In genomic region chr9:108157891-108158290, GRCm38 (mm10) we compare ENCODE assay signal across 24 mouse cellular contexts. TPM values are rescaled to one million over a fixed set of nuclear protein-coding genes. Genes with fewer than 3 reads are reported as not detected.
A peak's percentile ranks its signal among the peaks of the same experiment; 100 is the strongest.
DNase-seq lines count a peak whose midpoint lies in the region; TF ChIP-seq lines count a peak whose summit lies in the region.
"Had no signal": no experiment of that assay in that cellular context is flagged by ENCODE, and none has a peak within 500 bp of the region (broad histone marks: within the 10 kb centered on the region; RNA-seq: fewer than 3 reads in every experiment).

No protein-coding gene starts in this region.

- peak; percentile 72 to 83 for DNase-seq in cerebellum, adult 2 months
- DNase-seq in cerebellum, adult 8-10 months, result no peak
- DNase-seq in layer of hippocampus, adult 2 months (ENCODE audit: low spot score in 2 of 2), result no peak
- no peak for DNase-seq in layer of hippocampus, adult 9-11 months
- peak; percentile 58 to 64 for DNase-seq in cerebellum, postnatal 36 days
- no peak for DNase-seq in left cerebral cortex, postnatal 10 days (ENCODE audit: extremely low spot score in 1 of 2, low spot score in 2 of 2)
- DNase-seq in kidney, postnatal 14 days, result no peak
- DNase-seq: adrenal gland, postnatal 14 days; embryo, embryonic 11 days; gastrocnemius, postnatal 10 days; kidney, adult 18-20 months; kidney, postnatal 4 days; left cerebral cortex, postnatal 4 days; liver, postnatal 0 days; lung, postnatal 36 days; right cerebral cortex, postnatal 4 days; thymus, adult 18-20 months; thymus, postnatal 25 days had no signal

- H3K27ac ChIP-seq in cerebellum, adult 2 months (ENCODE audit: insufficient read depth, low read length), result peak overlapping the region; percentile 88
- peak overlapping the region; percentile 96 for H3K27ac ChIP-seq in layer of hippocampus, adult 2 months
- H3K27ac ChIP-seq: embryonic facial prominence, embryonic 12.5 days; forebrain, embryonic 10.5 days; heart, embryonic 15.5 days; liver, embryonic 12.5 days; stomach, postnatal 0 days had no signal

- no peaks in the 10 kb centered on the region for H3K27me3 ChIP-seq in cerebellum, adult 2 months (ENCODE audit: control insufficient read depth, insufficient read depth, low read length)
- H3K27me3 ChIP-seq: heart, embryonic 15.5 days; Patski had no signal

- intact Hi-C loops in left cerebral cortex, postnatal 10 days (cut with DNase I), result no loop called here

- H3K4me3 ChIP-seq in cerebellum, adult 2 months (replicated peaks; ENCODE audit: insufficient read depth, low read depth, low read length), result no peak overlapping the region
- H3K4me3 ChIP-seq in layer of hippocampus, adult 2 months, result no peak overlapping the region
- H3K4me3 ChIP-seq: embryonic facial prominence, embryonic 12.5 days; forebrain, embryonic 10.5 days; heart, embryonic 15.5 days; liver, embryonic 12.5 days had no signal

- TF ChIP-seq CTCF in cerebellum, adult 2 months (IDR thresholded peaks at IDR 0.05; ENCODE audit: borderline replicate concordance, insufficient read depth, low read depth, low read length), result no peak
- TF ChIP-seq CTCF in layer of hippocampus, adult 2 months (conservative IDR thresholded peaks at IDR 0.05), result no peak

- 7% methylated on average over 7 of the region's 7 CpGs for WGBS in cerebellum, adult 2 months

- H3K4me1 ChIP-seq in cerebellum, adult 2 months (ENCODE audit: control insufficient read depth, insufficient read depth, low read length), result peaks cover 57% of the 10 kb centered on the region
- H3K4me1 ChIP-seq: embryonic facial prominence, embryonic 12.5 days; heart, embryonic 15.5 days; liver, embryonic 12.5 days had no signal

- no peak for TF ChIP-seq POLR2A in cerebellum, adult 2 months (IDR thresholded peaks at IDR 0.05; ENCODE audit: borderline replicate concordance, insufficient read depth, low read length)

RNA-seq across cellular contexts. Expression of gene Bsn, which starts 32.3 kb away (rescaled TPM):
- 70.0 and 77.6 TPM in 2 replicates for polyA plus RNA-seq in cerebellum, adult 2 months (2012; rRNA removed)
- 100 to 1,000 TPM; 236 to 246 TPM for total RNA-seq in layer of hippocampus, adult 2 months (2021)
- total RNA-seq in left cerebral cortex, postnatal 10 days (2021), result 100 to 1,000 TPM; 139 to 142 TPM

Comparison
In these comparisons a context has a peak if more than half of its experiments do, and no peak if none do; other contexts are left out.
1. DNase-seq: peak in cerebellum, adult 2 months (2 of 2) and cerebellum, postnatal 36 days (2 of 2); none in cerebellum, adult 8-10 months (single experiment), layer of hippocampus, adult 2 months (0 of 2), layer of hippocampus, adult 9-11 months (single experiment), left cerebral cortex, postnatal 10 days (0 of 2) and kidney, postnatal 14 days (single experiment).